Mouse (Mus musculus) inflammation-experienced regulatory T-cells, adult 6 months (primary cell): ENCODE data around the gene Ambra1. TPM values are rescaled to one million over a fixed set of nuclear protein-coding genes. Genes with fewer than 3 reads are reported as not detected.

Experiments used
- ATAC-seq: one replicate; pipeline ENCODE4 v1.8.0; 2017
- polyA plus RNA-seq, 3 experiments: library from polyadenylated mRNA; unstranded; fragments of 100-300 nt; shearing (Covaris generic); gene quantifications; one replicate each; pipeline ENCODE4 v1.2.1; 2017

Gene Ambra1
- polyA plus RNA-seq, 3 experiments from 2014 or later = 25.0 to 38.9 (median 32.2) TPM

DNA sequence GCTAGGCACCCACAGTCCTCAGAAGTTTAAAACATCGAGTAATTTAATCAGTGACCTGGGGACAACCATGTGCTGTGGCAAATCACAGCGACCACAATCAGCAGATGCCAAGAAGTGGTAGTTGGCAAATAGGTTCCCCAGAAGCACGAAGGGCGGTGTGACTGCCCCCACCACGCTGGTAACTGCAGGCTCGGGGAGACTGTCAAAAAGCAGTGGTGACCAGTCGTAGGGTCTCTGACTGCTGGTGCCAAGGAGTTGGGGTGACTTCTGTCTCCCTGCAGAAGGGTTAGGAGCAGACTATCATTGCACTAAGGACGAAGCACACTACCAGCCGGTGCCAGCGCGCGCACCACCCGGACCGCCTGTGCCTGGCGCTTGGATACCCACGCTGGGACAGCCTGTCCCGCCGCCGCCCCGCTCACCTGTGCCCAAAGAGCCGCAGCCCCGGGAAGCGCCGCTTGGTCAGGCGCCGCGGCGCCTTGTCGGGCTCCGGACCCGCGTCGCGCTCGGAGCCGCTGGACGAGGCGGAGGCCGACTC, 233.0 kb downstream of the Ambra1 start:
- no peak for ATAC-seq

DNA sequence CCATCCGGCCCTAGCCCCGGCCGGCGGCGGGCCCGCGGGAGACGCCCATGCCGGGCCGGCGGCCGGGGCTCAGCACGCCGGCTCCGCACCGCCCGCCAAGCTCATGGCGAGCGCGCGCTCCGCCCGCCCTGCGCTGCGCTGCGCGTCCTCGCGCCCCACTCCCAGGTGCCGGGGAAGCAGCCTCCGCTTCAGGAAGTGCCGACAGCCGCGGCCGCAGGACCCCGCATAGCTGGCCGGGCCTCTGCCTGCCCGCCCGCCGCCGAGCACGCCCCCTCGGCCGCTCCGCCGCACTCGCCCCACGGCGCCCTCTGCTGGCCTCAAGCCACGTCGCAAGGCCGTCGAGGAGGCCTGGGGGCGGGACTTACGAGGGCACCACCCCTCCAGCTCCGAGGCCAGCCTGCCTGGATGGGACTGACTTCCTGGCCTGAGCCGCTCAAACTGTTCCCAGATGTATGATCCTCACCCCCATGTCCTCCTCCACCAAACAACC, 233.6 kb downstream of the Ambra1 start:
- peak; percentile 76 for ATAC-seq

DNA sequence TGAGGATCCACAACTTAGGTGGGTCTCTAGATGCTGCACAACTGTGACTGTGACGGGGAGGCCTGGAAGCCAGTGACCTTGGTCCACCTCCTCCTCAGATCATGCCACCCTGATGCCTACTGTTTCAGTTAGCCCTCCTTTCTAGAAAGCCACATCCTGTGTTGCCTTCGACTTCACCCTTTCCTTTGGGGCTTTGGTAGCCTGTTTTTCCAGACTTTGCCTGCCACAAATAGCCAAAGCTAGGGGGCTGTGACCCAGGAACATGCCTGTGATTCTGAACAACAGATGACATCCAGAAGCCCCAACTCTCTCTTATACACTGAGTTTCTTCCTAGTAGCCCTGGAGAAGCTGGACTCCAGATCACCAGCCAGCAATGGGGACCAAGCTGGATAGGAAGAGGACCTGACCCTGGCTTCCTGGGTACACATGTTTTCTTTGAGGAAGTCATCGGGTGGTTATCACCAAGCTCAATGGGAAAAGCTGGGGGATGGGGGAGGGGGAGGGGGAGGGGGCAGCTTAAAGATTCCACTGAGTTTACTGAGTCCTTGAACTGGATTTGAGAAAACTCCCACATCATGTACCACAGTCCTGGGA, 234.8 kb downstream of the Ambra1 start:
- ATAC-seq = no peak

DNA sequence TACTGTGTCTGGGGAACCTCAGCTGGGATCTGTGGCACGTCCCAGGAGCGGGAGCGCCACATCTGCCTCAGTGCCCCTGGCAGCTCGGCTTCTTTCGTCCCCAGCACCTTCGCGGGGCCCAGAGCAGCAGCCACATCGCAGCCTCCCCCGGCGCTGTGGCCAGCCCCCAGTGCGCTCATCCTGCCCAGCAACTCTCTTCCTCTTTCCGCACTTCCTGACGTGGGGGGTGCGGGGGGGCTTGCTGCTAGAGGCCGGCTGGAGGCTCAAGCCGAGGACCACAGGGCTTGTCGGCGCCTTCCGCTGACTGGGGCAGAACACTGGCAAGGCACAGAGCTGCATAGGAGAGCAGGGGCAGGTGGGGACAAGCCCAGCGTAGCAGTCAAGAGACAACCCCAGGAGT, 235.5 kb downstream of the Ambra1 start:
- ATAC-seq = no peak

DNA sequence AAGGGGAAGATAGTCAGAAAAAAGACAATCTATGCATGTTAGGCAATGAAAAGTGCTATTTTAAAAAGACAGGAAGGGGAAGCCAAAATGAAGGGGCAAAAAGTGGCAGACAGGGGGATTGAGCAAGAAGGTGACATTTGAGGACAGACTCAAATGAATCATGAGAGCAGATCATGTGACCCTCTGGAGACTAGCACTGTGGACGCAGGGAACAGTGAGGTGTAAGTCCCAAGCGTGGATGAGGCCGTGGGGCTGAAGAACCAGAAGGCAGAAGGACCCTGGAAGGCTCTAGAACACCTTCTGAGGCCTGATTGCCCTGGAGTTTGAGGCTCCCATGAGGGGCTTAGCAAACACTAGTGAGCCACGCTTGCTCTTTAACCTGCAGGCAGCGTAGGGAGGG, 236.4 kb downstream of the Ambra1 start:
- no peak for ATAC-seq

DNA sequence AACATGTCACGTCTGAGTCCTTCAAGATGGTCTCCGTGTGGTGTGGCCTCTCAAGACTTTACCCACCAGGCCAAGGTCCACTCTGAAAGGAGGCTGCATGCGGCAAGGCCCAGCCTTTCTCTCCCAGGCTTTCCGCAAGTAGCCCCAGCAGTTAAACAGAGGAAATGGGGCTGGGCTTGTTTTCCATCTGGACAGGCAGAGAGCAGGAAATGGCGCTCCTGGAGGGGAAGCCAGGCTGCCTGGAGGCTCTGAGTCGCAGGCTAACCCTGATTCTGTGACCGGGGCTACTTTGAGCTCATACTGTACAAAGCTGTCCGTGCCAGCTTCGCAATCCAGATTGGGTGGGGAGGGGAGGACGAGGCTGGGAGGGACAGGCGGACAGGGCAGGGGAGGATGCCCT, 238.0 kb downstream of the Ambra1 start:
- no peak for ATAC-seq

Other genes with a start within 250 kb of the Ambra1 start
- 10 to 100 TPM; 47.0 to 82.9 (median 47.1) TPM for gene Ckap5, start 203.4 kb upstream of the Ambra1 start, polyA plus RNA-seq
- under 1 TPM in 1 of 3 experiments, not detected in 2; 0.24 TPM for gene F2, start 93.7 kb upstream of the Ambra1 start, polyA plus RNA-seq
- gene Zfp408, start 80.3 kb upstream of the Ambra1 start, polyA plus RNA-seq = 10 to 100 TPM in 2 of 3 experiments, 1 to 10 TPM in 1; 5.6 to 16.3 (median 12.4) TPM
- 100 to 1,000 TPM; 133 to 161 (median 149) TPM for gene Arhgap1, start 80.3 kb upstream of the Ambra1 start, polyA plus RNA-seq
- 10 to 100 TPM; 23.5 to 30.7 (median 27.4) TPM for gene Atg13, start 19.6 kb upstream of the Ambra1 start, polyA plus RNA-seq
- gene Harbi1, start 19.3 kb upstream of the Ambra1 start, polyA plus RNA-seq = 10 to 100 TPM; 10.1 to 17.8 (median 12.1) TPM
- gene Chrm4, start 197.1 kb downstream of the Ambra1 start, polyA plus RNA-seq = 1 to 10 TPM in 1 of 3 experiments, under 1 TPM in 1, not detected in 1; 0.23 to 1.9 TPM
- gene Mdk, start 202.2 kb downstream of the Ambra1 start, polyA plus RNA-seq = 1 to 10 TPM; 1.5 to 2.2 (median 1.5) TPM
- 1 to 10 TPM in 1 of 3 experiments, under 1 TPM in 2; 0.78 to 1.8 (median 0.83) TPM for gene Gm9821, start 215.6 kb downstream of the Ambra1 start, polyA plus RNA-seq
- gene Dgkz, start 245.7 kb downstream of the Ambra1 start, polyA plus RNA-seq = 100 to 1,000 TPM in 2 of 3 experiments, 10 to 100 TPM in 1; 89.4 to 181 (median 130) TPM